Mouse (Mus musculus) adrenal gland, postnatal 4 days (tissue): ENCODE measurements around the gene Stxbp4. TPM values are rescaled to one million over a fixed set of nuclear protein-coding genes. Genes with fewer than 3 reads are reported as not detected.
A peak's percentile ranks its signal among the peaks of the same experiment; 100 is the strongest.

Experiments used
- DNase-seq, 2 experiments: peaks; one replicate each; pipeline ENCODE4 v3.0.0; 2021 to 2022; ENCODE audit warnings: low spot score in 2 of 2, mixed read lengths in 2 of 2
- long read RNA-seq, 2 experiments: library from polyadenylated mRNA; stranded (forward); transcript quantifications; one replicate each; pipeline ENCODE4 v2.0.0; 2021
- total RNA-seq, 2 experiments: library from RNA; stranded (reverse); gene quantifications; 2 replicates each; pipeline ENCODE4 v1.2.3; 2021

Gene Stxbp4
- 10 to 100 TPM; 11.5 to 12.4 TPM for total RNA-seq
- long read RNA-seq, experiment 1: 0 reads
- long read RNA-seq, experiment 2, full-length matches to known transcripts: 2 of 5 reads
- long read RNA-seq, experiment 2, partial matches to known transcripts: 2 of 5 reads
- long read RNA-seq, experiment 2, other reads (novel, unspliced or antisense): 1 of 5 reads

- peak; percentile 83 to 84 for DNase-seq
Measured at GRCm38 (mm10) chr11:90637440-90638311, at the start of gene Stxbp4, which contains the start of gene Cox11. Gene Stxbp4, minus strand, starts transcription at chr11:90638084. Gene Cox11, plus strand, starts transcription at chr11:90638173.

GRCm38 (mm10) chr11:90687040-90687439 is 49.2 kb upstream of the Stxbp4 start:
- DNase-seq: no peak

- no peak for DNase-seq
Measured at GRCm38 (mm10) chr11:90686287-90687025, 48.6 kb upstream of the Stxbp4 start.

- no peak for DNase-seq
Measured at GRCm38 (mm10) chr11:90685196-90685595, 47.3 kb upstream of the Stxbp4 start.

- no peak for DNase-seq
Measured at GRCm38 (mm10) chr11:90684765-90685164, 46.9 kb upstream of the Stxbp4 start.

- DNase-seq: no peak
Measured at GRCm38 (mm10) chr11:90681171-90681570, 43.3 kb upstream of the Stxbp4 start.

GRCm38 (mm10) chr11:90678582-90678981 is 40.7 kb upstream of the Stxbp4 start:
- no peak for DNase-seq

GRCm38 (mm10) chr11:90677771-90678288 is 39.9 kb upstream of the Stxbp4 start:
- no peak for DNase-seq

- DNase-seq: no peak
Measured at GRCm38 (mm10) chr11:90677027-90677426, 39.1 kb upstream of the Stxbp4 start.

GRCm38 (mm10) chr11:90675479-90676110 is 37.7 kb upstream of the Stxbp4 start:
- DNase-seq: no peak

GRCm38 (mm10) chr11:90667325-90667724 is 29.4 kb upstream of the Stxbp4 start:
- no peak for DNase-seq

GRCm38 (mm10) chr11:90666916-90667315 is 29.0 kb upstream of the Stxbp4 start:
- no peak for DNase-seq

- no peak for DNase-seq
Measured at GRCm38 (mm10) chr11:90666144-90666757, 28.4 kb upstream of the Stxbp4 start.

- DNase-seq: no peak
Measured at GRCm38 (mm10) chr11:90665161-90665560, 27.3 kb upstream of the Stxbp4 start.

GRCm38 (mm10) chr11:90664345-90664986 is 26.6 kb upstream of the Stxbp4 start:
- DNase-seq: no peak

- DNase-seq: no peak
Measured at GRCm38 (mm10) chr11:90663618-90664297, 25.9 kb upstream of the Stxbp4 start.

GRCm38 (mm10) chr11:90663052-90663451 is 25.2 kb upstream of the Stxbp4 start:
- DNase-seq: no peak

GRCm38 (mm10) chr11:90660662-90661061 is 22.8 kb upstream of the Stxbp4 start:
- DNase-seq: no peak

GRCm38 (mm10) chr11:90657527-90657926 is 19.6 kb upstream of the Stxbp4 start:
- no peak for DNase-seq

- DNase-seq: no peak
Measured at GRCm38 (mm10) chr11:90652603-90653002, 14.7 kb upstream of the Stxbp4 start.
